14 mouse cellular contexts compared by ENCODE assay signal in the genomic region with DNA sequence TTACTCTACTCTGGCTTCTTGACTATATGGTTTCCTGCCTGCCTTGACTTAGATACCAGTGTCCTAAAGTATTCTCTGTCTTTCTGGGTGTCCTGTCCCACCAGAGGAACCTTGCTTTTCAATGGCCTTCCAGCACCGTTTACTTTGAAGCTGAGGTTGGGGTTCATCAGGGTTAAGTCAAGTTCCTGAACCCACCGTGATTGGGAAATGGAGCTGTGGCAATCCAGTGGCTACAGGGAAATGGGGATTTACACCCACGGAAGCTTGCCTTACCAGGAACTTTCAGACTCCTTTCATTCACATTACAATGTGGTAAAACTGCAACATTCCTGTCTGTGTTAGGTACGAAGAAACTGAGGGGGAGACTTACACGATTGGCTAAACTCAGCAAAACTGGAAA. TPM values are rescaled to one million over a fixed set of nuclear protein-coding genes. Genes with fewer than 3 reads are reported as not detected.
DNase-seq lines count a peak whose midpoint lies in the region; ATAC-seq and TF ChIP-seq lines count a peak whose summit lies in the region.
"Had no signal": no experiment of that assay in that cellular context is flagged by ENCODE, and none has a peak within 500 bp of the region (broad histone marks: within the 10 kb centered on the region; RNA-seq: fewer than 3 reads in every experiment).

No protein-coding gene starts in this region.

- H3K36me3 ChIP-seq in heart, embryonic 15.5 days, result no peaks in the 10 kb centered on the region
- H3K36me3 ChIP-seq in CH12.LX (replicated peaks in 1 of 2; ENCODE audit: control insufficient read depth in 1 of 2, insufficient read depth in 1 of 2, low read length in 1 of 2), result peaks cover 0 to 7% of the 10 kb centered on the region in 2 experiments
- H3K36me3 ChIP-seq in liver, embryonic 15.5 days (replicated peaks), result no peaks in the 10 kb centered on the region
- H3K36me3 ChIP-seq: neural tube, embryonic 12.5 days had no signal

- peak overlapping the region; percentile 68 for H3K27ac ChIP-seq in heart, embryonic 15.5 days
- peak overlapping the region; percentile 57 for H3K27ac ChIP-seq in CH12.LX (ENCODE audit: insufficient read depth, low read depth)
- H3K27ac ChIP-seq in liver, embryonic 15.5 days (replicated peaks), result peak overlapping the region; percentile 87
- H3K27ac ChIP-seq: neural tube, embryonic 12.5 days had no signal

- H3K4me1 ChIP-seq in heart, embryonic 15.5 days (replicated peaks), result peaks cover 49% of the 10 kb centered on the region
- H3K4me1 ChIP-seq in CH12.LX (ENCODE audit: control insufficient read depth in 1 of 2, insufficient read depth in 2 of 2), result peaks cover 21 to 90% of the 10 kb centered on the region in 2 experiments
- H3K4me1 ChIP-seq in liver, embryonic 15.5 days (replicated peaks), result peaks cover 66% of the 10 kb centered on the region

- H3K9ac ChIP-seq in heart, embryonic 15.5 days, result no peak overlapping the region
- H3K9ac ChIP-seq in CH12.LX (ENCODE audit: insufficient read depth, low read depth), result no peak overlapping the region
- peak overlapping the region; percentile 28 for H3K9ac ChIP-seq in liver, embryonic 15.5 days
- H3K9ac ChIP-seq: neural tube, embryonic 12.5 days had no signal

- intact Hi-C loops in heart, postnatal 10 days (cut with DNase I), result loop anchor here (5.0 kb wide), 1 partner anchor 64 kb away; no protein-coding TSS in a partner anchor

- no peak for TF ChIP-seq EP300 in CH12.LX (IDR thresholded peaks at IDR 0.05; ENCODE audit: low read length)

- dilution Hi-C loops in CH12.LX (cut with MboI; ENCODE audit: extremely low pct_ligation_motif_present, extremely low pct_unique_long_range_greater_than_20kb, low sequenced_read_pairs), result no loop called here

- no peaks in the 10 kb centered on the region for H3K27me3 ChIP-seq in heart, embryonic 15.5 days
- H3K27me3 ChIP-seq in CH12.LX (replicated peaks), result no peaks in the 10 kb centered on the region
- no peaks in the 10 kb centered on the region for H3K27me3 ChIP-seq in liver, embryonic 15.5 days
- H3K27me3 ChIP-seq: neural tube, embryonic 12.5 days; Patski had no signal

- no peaks in the 10 kb centered on the region for H3K9me3 ChIP-seq in heart, embryonic 15.5 days (replicated peaks)
- H3K9me3 ChIP-seq in CH12.LX (replicated peaks; ENCODE audit: low read length), result no peaks in the 10 kb centered on the region
- no peaks in the 10 kb centered on the region for H3K9me3 ChIP-seq in liver, embryonic 15.5 days (replicated peaks)
- H3K9me3 ChIP-seq: neural tube, embryonic 12.5 days had no signal

- no peak for TF ChIP-seq POLR2A in CH12.LX (IDR thresholded peaks at IDR 0.05; ENCODE audit: low read depth, low read length)

- no peaks in the 10 kb centered on the region for H3K79me2 ChIP-seq in CH12.LX (replicated peaks; ENCODE audit: control insufficient read depth, extremely low read depth, insufficient read depth, poor library complexity, severe bottlenecking)

- no peak for TF ChIP-seq CTCF in CH12.LX (conservative IDR thresholded peaks at IDR 0.05 in 1 of 2, IDR thresholded peaks at IDR 0.05 in 1 of 2; ENCODE audit: low read depth in 2 of 2, low read length in 2 of 2)

- H3K4me2 ChIP-seq in heart, embryonic 15.5 days, result no peak overlapping the region
- H3K4me2 ChIP-seq in CH12.LX (ENCODE audit: insufficient read depth, low read depth, poor library complexity, severe bottlenecking), result 0 out of 2 replicates have a peak overlapping the region, but pooled peaks have one; percentile 46
- peak overlapping the region; percentile 75 for H3K4me2 ChIP-seq in liver, embryonic 15.5 days
- H3K4me2 ChIP-seq: midbrain, embryonic 11.5 days; neural tube, embryonic 12.5 days had no signal

- no peak for TF ChIP-seq RAD21 in CH12.LX (IDR thresholded peaks at IDR 0.05; ENCODE audit: low read depth, low read length)

- no peak for ATAC-seq in heart, embryonic 15.5 days (replicated peaks; ENCODE audit: insufficient number of reproducible peaks, insufficient read depth, low FRiP score, low read depth)
- peak; percentile 4; the same call in 1 of the 2 replicates for ATAC-seq in erythroblast, adult 5-6 weeks (replicated peaks; ENCODE audit: low FRiP score, poor library complexity, severe bottlenecking)
- 0 out of 2 replicates have a peak, but pooled peaks have one; percentile 2 for ATAC-seq in liver, embryonic 15.5 days (ENCODE audit: insufficient read depth)
- ATAC-seq: CD4-positive, CD25-positive, alpha-beta regulatory T cell, adult 4 months; hindbrain, embryonic 16.5 days; Patski had no signal

- no peak overlapping the region for H3K4me3 ChIP-seq in heart, embryonic 15.5 days
- H3K4me3 ChIP-seq in CH12.LX (replicated peaks in 1 of 3; ENCODE audit: low read depth in 2 of 3, low read length in 2 of 3, poor library complexity in 1 of 3), result no peak overlapping the region
- H3K4me3 ChIP-seq in liver, embryonic 15.5 days (replicated peaks), result peak overlapping the region; percentile 42; the same call in 1 of the 2 replicates
- H3K4me3 ChIP-seq: neural tube, embryonic 12.5 days had no signal

- DNase-seq in heart, postnatal 10 days, result no peak
- DNase-seq in CH12.LX (ENCODE audit: extremely low read depth), result no peak
- no peak for DNase-seq in thymus, postnatal 4 days
- DNase-seq in layer of hippocampus, adult 9-10 months (ENCODE audit: low spot score), result no peak
- DNase-seq: right cerebral cortex, adult 18-20 months; thymus, postnatal 25 days had no signal

- 59% methylated on average over 5 of the region's 5 CpGs for WGBS in heart, embryonic 15.5 days
- 42% methylated on average over 5 of the region's 5 CpGs for WGBS in liver, embryonic 15.5 days (ENCODE audit: insufficient replicate concordance)

- in situ Hi-C loops in CH12.LX (cut with MboI; ENCODE audit: low pct_ligation_motif_present, low pct_unique_long_range_greater_than_20kb, low sequenced_read_pairs), result no loop called here

TF ChIP-seq in CH12.LX, 34 proteins besides CTCF, POLR2A, EP300 and RAD21:
- TF ChIP-seq JUN (IDR thresholded peaks at IDR 0.05; ENCODE audit: insufficient read depth, low read depth, low read length), result no peak
- TF ChIP-seq ETS1 (conservative IDR thresholded peaks at IDR 0.05; ENCODE audit: low read depth, low read length), result no peak
- no peak for TF ChIP-seq MAFK (IDR thresholded peaks at IDR 0.05; ENCODE audit: insufficient replicate concordance, low read length)
- TF ChIP-seq CHD2 (IDR thresholded peaks at IDR 0.05; ENCODE audit: low read length), result no peak
- TF ChIP-seq SMC3 (IDR thresholded peaks at IDR 0.05; ENCODE audit: low read depth, low read length), result no peak
- TF ChIP-seq SIN3A (IDR thresholded peaks at IDR 0.05; ENCODE audit: low read length), result no peak
- TF ChIP-seq USF2 (conservative IDR thresholded peaks at IDR 0.05; ENCODE audit: low read depth, low read length), result no peak
- TF ChIP-seq ZC3H11A (IDR thresholded peaks at IDR 0.05; ENCODE audit: low read depth, low read length), result no peak

RNA-seq across cellular contexts. Expression of a gene that starts 54.8 kb away (rescaled TPM):
- 5.7 and 6.6 TPM in 2 replicates for polyA plus RNA-seq in heart, embryonic 15.5 days (2015; fragmentation: Nextera tagmentation; extraction: Ambion mirVana)
- total RNA-seq in heart, postnatal 10 days (2021), result 1 to 10 TPM; 5.1 to 5.3 TPM
- total RNA-seq in CH12.LX (2012; rRNA removed), result 28.4 and 39.0 TPM in 2 replicates
- total RNA-seq in CH12.LX (2014; rRNA removed), result 60.3 and 62.4 TPM in 2 replicates
- 25.2 and 26.7 TPM in 2 replicates for polyA plus RNA-seq in CH12.LX (2012; ENCODE audit: insufficient read length, low read depth)
- 157 and 171 TPM in 2 replicates for total RNA-seq in erythroblast, adult 5-6 weeks (2015; ENCODE audit: low replicate concordance)
- 252 and 316 TPM in 2 replicates for total RNA-seq in erythroblast, adult 5-6 weeks (2017; ENCODE audit: low replicate concordance)
- 31.9 and 33.9 TPM in 2 replicates for polyA plus RNA-seq in liver, embryonic 15.5 days (2015; fragmentation: Nextera tagmentation; extraction: Ambion mirVana)

Comparison
In these comparisons a context has a peak if more than half of its experiments do, and no peak if none do; other contexts are left out.
1. RNA of a gene that starts 54.8 kb away (total RNA-seq): 157 to 316 TPM in erythroblast, adult 5-6 weeks and 28.4 to 62.4 TPM in CH12.LX; 5.1 to 5.3 TPM in heart, postnatal 10 days; every median in the first group is over 4 times any median in the second.
2. Peak in every context shown above with its lines, with median percentiles within 50 percentile points of each other: H3K27ac ChIP-seq.